Mouse (Mus musculus): ENCODE data around the gene Wasf2.

Gene Wasf2

GRCm38 (mm10) chr4:133127079-133127478 lies 3.2 kb upstream of the Wasf2 start:
- no peak for DNase-seq (ENCODE audit: low spot score in 2 of 2)

- DNase-seq (ENCODE audit: low spot score in 2 of 2): no peak
Measured at GRCm38 (mm10) chr4:133127894-133128293, 2.4 kb upstream of the Wasf2 start.

- DNase-seq (ENCODE audit: low spot score in 2 of 2): no peak
Measured at GRCm38 (mm10) chr4:133129391-133129790, 914 bp upstream of the Wasf2 start.

- peak in 1 of 2 experiments; percentile 12 for DNase-seq (ENCODE audit: low spot score in 2 of 2)
Measured at GRCm38 (mm10) chr4:133130890-133131741, 811 bp downstream of the Wasf2 start.

- no peak for DNase-seq (ENCODE audit: low spot score in 2 of 2)
Measured at GRCm38 (mm10) chr4:133132027-133132426, 1.7 kb downstream of the Wasf2 start.

- DNase-seq (ENCODE audit: low spot score in 2 of 2): no peak
Measured at GRCm38 (mm10) chr4:133136946-133137345, 6.6 kb downstream of the Wasf2 start.

- DNase-seq (ENCODE audit: low spot score in 2 of 2): no peak
Measured at GRCm38 (mm10) chr4:133138971-133139370, 8.7 kb downstream of the Wasf2 start.

GRCm38 (mm10) chr4:133155006-133155405 lies 24.7 kb downstream of the Wasf2 start:
- no peak for DNase-seq (ENCODE audit: low spot score in 2 of 2)

GRCm38 (mm10) chr4:133155726-133156125 lies 25.4 kb downstream of the Wasf2 start:
- DNase-seq (ENCODE audit: low spot score in 2 of 2): no peak

- DNase-seq (ENCODE audit: low spot score in 2 of 2): no peak
Measured at GRCm38 (mm10) chr4:133156422-133156821, 26.1 kb downstream of the Wasf2 start.

- no peak for DNase-seq (ENCODE audit: low spot score in 2 of 2)
Measured at GRCm38 (mm10) chr4:133156831-133157230, 26.5 kb downstream of the Wasf2 start.

- no peak for DNase-seq (ENCODE audit: low spot score in 2 of 2)
Measured at GRCm38 (mm10) chr4:133159127-133159526, 28.8 kb downstream of the Wasf2 start.

- no peak for DNase-seq (ENCODE audit: low spot score in 2 of 2)
Measured at GRCm38 (mm10) chr4:133159646-133160045, 29.3 kb downstream of the Wasf2 start.

GRCm38 (mm10) chr4:133160211-133160610 lies 29.9 kb downstream of the Wasf2 start:
- no peak for DNase-seq (ENCODE audit: low spot score in 2 of 2)

GRCm38 (mm10) chr4:133160821-133161220 lies 30.5 kb downstream of the Wasf2 start:
- no peak for DNase-seq (ENCODE audit: low spot score in 2 of 2)

- DNase-seq (ENCODE audit: low spot score in 2 of 2): no peak
Measured at GRCm38 (mm10) chr4:133162196-133162595, 31.9 kb downstream of the Wasf2 start.

GRCm38 (mm10) chr4:133166773-133167172 lies 36.5 kb downstream of the Wasf2 start:
- DNase-seq (ENCODE audit: low spot score in 2 of 2): no peak

GRCm38 (mm10) chr4:133169237-133170055 lies 39.1 kb downstream of the Wasf2 start:
- no peak for DNase-seq (ENCODE audit: low spot score in 2 of 2)

GRCm38 (mm10) chr4:133170056-133170524 lies 39.8 kb downstream of the Wasf2 start:
- DNase-seq (ENCODE audit: low spot score in 2 of 2): no peak

- DNase-seq (ENCODE audit: low spot score in 2 of 2): no peak
Measured at GRCm38 (mm10) chr4:133170616-133171015, 40.3 kb downstream of the Wasf2 start.

- DNase-seq (ENCODE audit: low spot score in 2 of 2): no peak
Measured at GRCm38 (mm10) chr4:133172451-133172850, 42.1 kb downstream of the Wasf2 start.

GRCm38 (mm10) chr4:133174361-133174760 lies 44.1 kb downstream of the Wasf2 start:
- DNase-seq (ENCODE audit: low spot score in 2 of 2): no peak

- no peak for DNase-seq (ENCODE audit: low spot score in 2 of 2)
Measured at GRCm38 (mm10) chr4:133175274-133175673, 45.0 kb downstream of the Wasf2 start.
